Mouse (Mus musculus): ENCODE data around the gene Cct7.

DNA sequence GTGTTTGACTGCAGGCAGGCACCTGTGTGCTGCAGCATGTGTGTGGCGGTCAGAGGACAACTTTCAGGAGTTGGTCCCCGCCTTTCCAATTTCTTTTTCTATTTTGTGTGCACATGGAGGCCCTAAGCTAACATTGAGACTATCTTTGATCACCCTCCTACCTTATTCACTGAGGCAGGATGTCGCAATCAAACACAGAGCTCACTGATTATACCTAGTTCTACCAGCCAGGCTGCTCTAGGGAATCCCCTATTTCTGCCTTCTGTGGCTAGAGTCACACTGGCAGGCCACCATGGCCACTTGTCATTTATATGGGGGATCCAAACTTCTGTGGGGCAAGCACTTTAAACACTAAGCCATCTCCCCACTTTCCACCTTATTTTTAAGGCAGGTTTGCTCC is 38.4 kb downstream of the Cct7 start:
- TF ChIP-seq CTCF (IDR thresholded peaks at IDR 0.05; ENCODE audit: borderline replicate concordance, insufficient read depth, low read depth, low read length) (no peak), POLR2A (IDR thresholded peaks at IDR 0.05; ENCODE audit: borderline replicate concordance, insufficient read depth, low read length) (no peak)

All from cerebellum, adult 2 months (tissue).